Mouse (Mus musculus): ENCODE results near the gene Prdm16. TPM values are rescaled to one million over a fixed set of nuclear protein-coding genes. Genes with fewer than 3 reads are reported as not detected.

Prdm16 gene
- total and polyA plus RNA-seq, 3 experiments = not detected

DNA sequence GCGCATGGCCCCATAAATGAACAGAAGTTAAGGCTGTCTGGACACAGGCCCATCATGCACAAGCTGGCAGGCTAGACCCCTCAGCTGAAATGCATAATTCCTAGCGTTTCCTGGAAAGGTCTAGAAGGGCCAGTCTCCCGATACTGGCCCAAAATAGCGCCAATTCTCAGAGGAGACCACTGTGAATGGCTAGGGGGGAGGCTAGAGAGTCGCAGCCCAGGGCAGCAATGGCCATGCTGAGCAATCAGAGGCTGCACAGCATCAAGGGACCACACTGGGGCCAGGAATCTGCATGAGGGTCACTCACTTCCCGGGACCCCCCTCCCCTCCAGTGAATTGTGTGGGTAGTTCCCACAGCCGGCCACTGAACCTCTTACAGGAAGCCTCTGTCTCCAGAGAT lies 353.0 kb downstream of the Prdm16 start:
- H3K9ac ChIP-seq (ENCODE audit: insufficient read depth, low read depth) = no peak overlapping the region
- no peaks in the 10 kb centered on the region for H3K79me2 ChIP-seq (replicated peaks; ENCODE audit: control insufficient read depth, extremely low read depth, insufficient read depth, poor library complexity, severe bottlenecking)
- dilution Hi-C loops (cut with MboI; ENCODE audit: extremely low pct_ligation_motif_present, extremely low pct_unique_long_range_greater_than_20kb, low sequenced_read_pairs) = no loop called here
- H3K4me3 ChIP-seq (replicated peaks in 1 of 3; ENCODE audit: low read depth in 2 of 3, low read length in 2 of 3, poor library complexity in 1 of 3) = no peak overlapping the region
- H3K9me3 ChIP-seq (replicated peaks; ENCODE audit: low read length) = peaks cover 99% of the 10 kb centered on the region
- in situ Hi-C loops (cut with MboI; ENCODE audit: low pct_ligation_motif_present, low pct_unique_long_range_greater_than_20kb, low sequenced_read_pairs) = no loop called here
- no peaks in the 10 kb centered on the region for H3K4me1 ChIP-seq (ENCODE audit: control insufficient read depth in 1 of 2, insufficient read depth in 2 of 2)
- H3K4me2 ChIP-seq (ENCODE audit: insufficient read depth, low read depth, poor library complexity, severe bottlenecking) = no peak overlapping the region
- TF ChIP-seq USF2 (conservative IDR thresholded peaks at IDR 0.05; ENCODE audit: low read depth, low read length) (no peak), MAX (IDR thresholded peaks at IDR 0.05; ENCODE audit: low read length) (no peak), ZC3H11A (IDR thresholded peaks at IDR 0.05; ENCODE audit: low read depth, low read length) (no peak), KAT2A (IDR thresholded peaks at IDR 0.05; ENCODE audit: insufficient replicate concordance, low read length) (no peak), ZNF384 (IDR thresholded peaks at IDR 0.05; ENCODE audit: low read depth, low read length) (no peak), TBP (conservative IDR thresholded peaks at IDR 0.05; ENCODE audit: low read depth, low read length) (no peak), CHD1 (IDR thresholded peaks at IDR 0.05; ENCODE audit: low read depth, low read length) (no peak), PAX5 (IDR thresholded peaks at IDR 0.05; ENCODE audit: low read length) (no peak), USF1 (IDR thresholded peaks at IDR 0.05; ENCODE audit: low read depth, low read length) (no peak), TCF12 (IDR thresholded peaks at IDR 0.05; ENCODE audit: low read depth, low read length) (no peak), UBTF (IDR thresholded peaks at IDR 0.05; ENCODE audit: low read depth, low read length) (no peak), MYC (IDR thresholded peaks at IDR 0.05; ENCODE audit: low read depth, low read length) (no peak), SMC3 (IDR thresholded peaks at IDR 0.05; ENCODE audit: low read depth, low read length) (no peak), NRF1 (IDR thresholded peaks at IDR 0.05; ENCODE audit: low read depth, low read length) (no peak), CHD2 (IDR thresholded peaks at IDR 0.05; ENCODE audit: low read length) (no peak), POLR2A (IDR thresholded peaks at IDR 0.05; ENCODE audit: low read depth, low read length) (no peak)
- H3K36me3 ChIP-seq (replicated peaks in 1 of 2; ENCODE audit: control insufficient read depth in 1 of 2, insufficient read depth in 1 of 2, low read length in 1 of 2) = no peaks in the 10 kb centered on the region
- no peak overlapping the region for H3K27ac ChIP-seq (ENCODE audit: insufficient read depth, low read depth)
- no peak for DNase-seq (ENCODE audit: extremely low read depth)
- no peaks in the 10 kb centered on the region for H3K27me3 ChIP-seq (replicated peaks)

DNA sequence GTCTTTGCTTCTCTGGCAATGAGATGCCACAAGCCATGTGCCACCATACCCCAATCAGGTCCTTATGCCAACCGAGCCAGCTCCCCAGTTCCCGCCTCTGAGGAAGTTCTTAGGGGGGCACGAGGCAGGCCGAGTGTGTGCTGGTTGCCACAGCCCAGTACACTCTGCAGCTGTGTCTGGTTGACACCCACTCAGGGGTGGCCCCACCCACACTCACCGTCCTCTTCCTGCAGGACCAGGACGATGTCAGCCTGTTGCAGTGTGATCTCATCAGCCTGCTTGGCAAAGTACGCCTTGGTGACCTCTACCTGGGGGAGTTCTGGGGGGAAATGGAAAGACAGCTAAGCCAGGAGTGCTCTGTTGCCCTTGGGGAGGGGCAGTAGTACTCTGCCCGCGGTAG lies 357.2 kb downstream of the Prdm16 start:
- no peak for DNase-seq (ENCODE audit: extremely low read depth)
- Histone ChIP-seq H3K4me2 (ENCODE audit: insufficient read depth, low read depth, poor library complexity, severe bottlenecking) (no peak overlapping the region), H3K79me2 (replicated peaks; ENCODE audit: control insufficient read depth, extremely low read depth, insufficient read depth, poor library complexity, severe bottlenecking) (no peaks in the 10 kb centered on the region), H3K27me3 (replicated peaks) (no peaks in the 10 kb centered on the region), H3K36me3 (replicated peaks in 1 of 2; ENCODE audit: control insufficient read depth in 1 of 2, insufficient read depth in 1 of 2, low read length in 1 of 2) (no peaks in the 10 kb centered on the region), H3K4me1 (ENCODE audit: control insufficient read depth in 1 of 2, insufficient read depth in 2 of 2) (no peaks in the 10 kb centered on the region), H3K4me3 (replicated peaks in 1 of 3; ENCODE audit: low read depth in 2 of 3, low read length in 2 of 3, poor library complexity in 1 of 3) (no peak overlapping the region), H3K27ac (ENCODE audit: insufficient read depth, low read depth) (no peak overlapping the region), H3K9ac (ENCODE audit: insufficient read depth, low read depth) (no peak overlapping the region), H3K9me3 (replicated peaks; ENCODE audit: low read length) (peaks cover 98% of the 10 kb centered on the region)
- TF ChIP-seq MAFK (IDR thresholded peaks at IDR 0.05; ENCODE audit: insufficient replicate concordance, low read length) (no peak), ZKSCAN1 (IDR thresholded peaks at IDR 0.05; ENCODE audit: borderline replicate concordance, low read depth, low read length) (no peak), NELFE (IDR thresholded peaks at IDR 0.05; ENCODE audit: low read depth, low read length) (no peak), E2F4 (IDR thresholded peaks at IDR 0.05; ENCODE audit: insufficient replicate concordance, low read depth, low read length) (no peak), IRF4 (IDR thresholded peaks at IDR 0.05; ENCODE audit: low read depth, low read length) (no peak), MYC (IDR thresholded peaks at IDR 0.05; ENCODE audit: low read depth, low read length) (no peak), JUND (conservative IDR thresholded peaks at IDR 0.05; ENCODE audit: low read depth, low read length) (no peak), SMC3 (IDR thresholded peaks at IDR 0.05; ENCODE audit: low read depth, low read length) (no peak), NRF1 (IDR thresholded peaks at IDR 0.05; ENCODE audit: low read depth, low read length) (no peak), SIN3A (IDR thresholded peaks at IDR 0.05; ENCODE audit: low read length) (no peak), ZNF384 (IDR thresholded peaks at IDR 0.05; ENCODE audit: low read depth, low read length) (no peak), KAT2A (IDR thresholded peaks at IDR 0.05; ENCODE audit: insufficient replicate concordance, low read length) (no peak), POLR2A (IDR thresholded peaks at IDR 0.05; ENCODE audit: low read depth, low read length) (no peak), USF1 (IDR thresholded peaks at IDR 0.05; ENCODE audit: low read depth, low read length) (no peak), MAX (IDR thresholded peaks at IDR 0.05; ENCODE audit: low read length) (no peak), ZC3H11A (IDR thresholded peaks at IDR 0.05; ENCODE audit: low read depth, low read length) (no peak), RAD21 (IDR thresholded peaks at IDR 0.05; ENCODE audit: low read depth, low read length) (no peak)
- in situ Hi-C loops (cut with MboI; ENCODE audit: low pct_ligation_motif_present, low pct_unique_long_range_greater_than_20kb, low sequenced_read_pairs) (no loop called here), dilution Hi-C loops (cut with MboI; ENCODE audit: extremely low pct_ligation_motif_present, extremely low pct_unique_long_range_greater_than_20kb, low sequenced_read_pairs) (no loop called here)
